Mouse (Mus musculus): ENCODE data around the gene Zc2hc1b. TPM values are rescaled to one million over a fixed set of nuclear protein-coding genes. Genes with fewer than 3 reads are reported as not detected.

Gene Zc2hc1b
- polyA plus RNA-seq (2016; fragmentation: Nextera tagmentation; extraction: Ambion mirVana) = not detected in 2 replicates

DNA sequence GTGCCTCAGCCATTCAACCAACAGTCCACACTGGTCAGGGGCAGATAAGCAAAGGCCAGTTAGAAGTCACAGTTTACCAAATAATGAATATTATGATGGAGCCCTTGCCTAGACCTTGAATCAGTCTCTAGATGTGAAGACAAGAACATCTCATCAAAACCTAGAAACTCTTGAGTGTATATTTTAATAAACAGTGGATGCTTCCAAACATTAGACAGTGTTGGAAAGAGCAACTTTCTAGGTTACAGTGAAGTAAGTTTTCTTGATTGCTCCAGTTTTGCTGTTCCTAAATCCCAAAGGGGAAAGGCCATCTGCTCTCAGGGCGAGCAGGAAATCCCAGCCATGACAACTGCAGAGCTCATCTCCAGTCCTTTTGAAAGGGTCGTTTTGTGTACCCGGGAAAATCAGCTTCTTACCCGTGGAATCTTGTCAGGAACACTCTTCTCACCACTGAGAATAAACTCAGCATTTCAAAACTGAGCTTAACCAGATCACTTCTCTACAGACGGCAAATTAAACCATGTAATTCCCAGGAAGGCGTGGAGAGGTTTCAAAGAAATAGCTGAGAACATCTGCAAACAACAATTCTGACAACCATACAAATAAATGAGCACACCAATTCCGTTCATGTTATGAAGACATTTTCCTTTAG is at the start of gene Zc2hc1b:
Gene Zc2hc1b (minus strand): TSS at position 51 of the 652 bp plus-strand sequence.
- 71% methylated on average over 7 of the region's 7 CpGs for WGBS

DNA sequence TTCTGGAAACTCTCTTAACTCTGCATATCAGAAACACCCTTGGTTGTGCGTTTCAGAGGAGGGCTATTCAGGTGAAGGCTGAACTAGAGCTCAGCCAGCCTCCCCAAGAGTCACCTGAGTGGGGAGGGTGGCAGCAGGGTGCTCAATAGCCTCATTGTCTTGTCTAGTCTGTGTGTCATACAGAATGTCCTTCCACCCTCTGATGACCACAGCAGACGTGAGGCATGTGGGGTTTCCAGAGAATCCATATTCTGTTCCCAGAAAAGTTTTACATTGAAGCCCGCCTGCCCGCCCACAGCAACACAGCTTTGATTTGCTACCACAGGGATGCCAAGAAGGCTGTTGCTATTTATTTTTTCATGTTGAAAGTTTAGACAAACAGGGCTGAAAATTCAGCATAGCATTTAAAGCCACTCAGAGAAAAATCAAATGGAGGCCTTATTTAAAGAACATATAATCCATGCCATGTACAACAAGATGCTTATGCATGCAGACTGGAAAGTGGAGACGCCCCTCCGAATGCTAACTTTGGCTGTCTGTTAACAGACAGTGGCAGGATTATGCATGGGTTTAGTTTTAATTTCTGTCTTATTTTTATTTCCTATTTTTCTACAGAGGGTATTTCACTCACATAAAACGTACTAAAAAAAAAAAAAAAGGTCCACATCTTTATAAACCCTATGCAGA is 47.7 kb upstream of the Zc2hc1b start:
- Histone ChIP-seq H3K4me3 (no peak overlapping the region), H3K9me3 (no peaks in the 10 kb centered on the region), H3K36me3 (replicated peaks) (peaks cover 25% of the 10 kb centered on the region), H3K4me1 (no peaks in the 10 kb centered on the region), H3K27ac (replicated peaks) (no peak overlapping the region), H3K27me3 (replicated peaks; ENCODE audit: low read depth, poor library complexity, severe bottlenecking) (no peaks in the 10 kb centered on the region)
- no peak for DNase-seq (ENCODE audit: low spot score)
- WGBS = 84% methylated on average over 7 of the region's 7 CpGs

More for the DNA sequence above, at the start of gene Zc2hc1b:
- Histone ChIP-seq H3K27ac (replicated peaks) (no peak within 1 kb of the TSS), H3K4me1 (peaks cover 1% of the 10 kb centered on the region), H3K27me3 (replicated peaks; ENCODE audit: low read depth, poor library complexity, severe bottlenecking) (no peaks in the 10 kb centered on the region), H3K36me3 (replicated peaks) (peaks cover 76% of the 10 kb centered on the region), H3K4me3 (no peak within 1 kb of the TSS), H3K9me3 (no peaks in the 10 kb centered on the region)
- DNase-seq (ENCODE audit: low spot score) = no peak

DNA sequence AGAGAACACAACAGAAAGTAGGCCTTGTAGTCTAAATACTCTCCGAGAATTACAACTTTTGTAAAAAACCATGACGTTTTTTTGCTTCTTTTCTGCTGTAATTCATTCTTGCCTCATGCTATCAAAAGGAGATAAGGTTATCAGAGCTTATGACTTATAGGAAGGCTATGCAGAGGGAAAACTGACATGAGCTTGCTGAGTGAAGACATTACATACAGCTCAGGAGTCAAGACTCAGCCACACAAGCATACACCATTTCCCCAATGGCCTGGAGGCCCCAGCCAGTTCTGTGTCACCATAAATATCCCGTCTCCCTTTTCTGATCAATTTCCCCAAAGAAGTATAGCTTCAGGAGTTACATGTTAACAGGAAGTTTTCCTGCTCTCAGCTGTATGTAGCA is 44.3 kb upstream of the Zc2hc1b start:
- Histone ChIP-seq H3K27ac (replicated peaks) (no peak overlapping the region), H3K36me3 (replicated peaks) (peaks cover 18% of the 10 kb centered on the region), H3K4me3 (no peak overlapping the region), H3K9me3 (no peaks in the 10 kb centered on the region), H3K27me3 (replicated peaks; ENCODE audit: low read depth, poor library complexity, severe bottlenecking) (no peaks in the 10 kb centered on the region), H3K4me1 (0 out of 2 replicates have a peak, but pooled peaks cover 4% of the 10 kb centered on the region)
- 91% methylated on average over 3 of the region's 3 CpGs for WGBS
- DNase-seq (ENCODE audit: low spot score) = no peak

DNA sequence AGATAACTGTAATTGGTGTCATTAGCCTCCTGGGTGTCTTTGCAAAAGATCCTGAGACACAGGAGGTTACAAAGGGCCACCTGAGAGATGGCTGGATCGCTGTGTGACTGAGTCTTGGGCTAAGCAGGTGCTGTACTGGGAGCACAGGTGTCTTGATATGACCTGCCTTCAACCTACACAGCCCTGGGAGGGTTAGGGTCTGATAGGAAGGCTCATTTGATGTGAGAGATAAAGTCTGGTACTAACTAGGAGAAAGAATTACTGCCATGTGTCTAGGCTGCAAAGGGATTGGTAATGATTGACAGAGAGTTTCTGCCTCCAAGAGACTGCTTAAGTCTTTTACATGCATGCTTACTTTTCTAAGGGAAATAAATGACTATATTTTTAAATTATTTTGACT is 42.2 kb upstream of the Zc2hc1b start:
- no peak for DNase-seq (ENCODE audit: low spot score)
- Histone ChIP-seq H3K9me3 (no peaks in the 10 kb centered on the region), H3K4me3 (no peak overlapping the region), H3K27ac (replicated peaks) (no peak overlapping the region), H3K27me3 (replicated peaks; ENCODE audit: low read depth, poor library complexity, severe bottlenecking) (no peaks in the 10 kb centered on the region), H3K4me1 (0 out of 2 replicates have a peak, but pooled peaks cover 4% of the 10 kb centered on the region), H3K36me3 (replicated peaks) (peaks cover 18% of the 10 kb centered on the region)
- WGBS = 60% methylated on average over 1 of the region's 1 CpGs

DNA sequence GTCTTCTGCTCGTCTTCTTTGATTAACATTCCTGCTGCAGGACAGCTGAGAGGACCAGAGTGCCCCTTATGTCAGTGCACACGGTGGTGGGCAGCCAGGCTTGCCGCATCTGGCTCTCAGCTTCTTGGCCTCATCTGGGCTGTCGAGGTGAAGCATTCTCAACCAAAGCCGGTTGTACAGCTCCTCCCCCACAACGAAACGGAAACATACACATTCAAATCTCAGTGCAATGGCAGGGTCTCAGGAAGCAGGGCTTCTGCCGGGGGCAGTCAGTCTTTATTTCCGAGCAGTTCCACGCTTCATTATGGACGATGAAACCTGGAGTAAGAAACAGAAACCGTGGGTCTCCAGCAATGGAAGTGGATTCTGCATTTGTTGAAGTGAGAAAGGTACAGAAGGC is 36.1 kb upstream of the Zc2hc1b start:
- no peaks in the 10 kb centered on the region for H3K27me3 ChIP-seq (replicated peaks; ENCODE audit: low read depth, poor library complexity, severe bottlenecking)
- DNase-seq (ENCODE audit: low spot score) = no peak
- H3K36me3 ChIP-seq (replicated peaks) = peaks cover 8% of the 10 kb centered on the region; the same call in 1 of the 2 replicates
- H3K9me3 ChIP-seq = no peaks in the 10 kb centered on the region
- peaks cover 15% of the 10 kb centered on the region; the same call in 1 of the 2 replicates for H3K4me1 ChIP-seq
- 83% methylated on average over 12 of the region's 12 CpGs for WGBS
- no peak overlapping the region for H3K4me3 ChIP-seq
- H3K27ac ChIP-seq (replicated peaks) = no peak overlapping the region

DNA sequence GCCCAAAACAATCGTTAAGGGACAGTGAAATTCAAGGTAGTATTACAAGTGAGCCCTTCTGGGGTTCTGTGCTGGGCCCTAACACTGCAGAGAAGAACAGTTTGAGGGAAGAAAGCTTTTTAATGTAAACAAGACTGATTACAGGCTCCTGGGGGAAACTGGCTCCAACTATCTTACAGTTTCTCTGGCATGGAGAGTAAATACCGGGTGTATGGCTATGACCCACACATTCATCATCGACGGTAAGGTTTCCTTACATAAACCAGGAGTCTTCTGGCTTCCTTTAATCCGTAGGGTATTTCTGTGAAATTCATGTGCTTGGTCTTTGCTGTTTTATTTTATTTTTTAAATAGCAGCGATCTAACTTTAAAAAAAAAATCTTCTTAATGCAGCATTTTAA is 35.0 kb upstream of the Zc2hc1b start:
- Histone ChIP-seq H3K9me3 (no peaks in the 10 kb centered on the region), H3K36me3 (replicated peaks) (peaks cover 8% of the 10 kb centered on the region; the same call in 1 of the 2 replicates), H3K4me1 (peaks cover 15% of the 10 kb centered on the region; the same call in 1 of the 2 replicates), H3K27me3 (replicated peaks; ENCODE audit: low read depth, poor library complexity, severe bottlenecking) (no peaks in the 10 kb centered on the region), H3K27ac (replicated peaks) (no peak overlapping the region), H3K4me3 (no peak overlapping the region)
- WGBS = 81% methylated on average over 6 of the region's 6 CpGs
- no peak for DNase-seq (ENCODE audit: low spot score)

DNA sequence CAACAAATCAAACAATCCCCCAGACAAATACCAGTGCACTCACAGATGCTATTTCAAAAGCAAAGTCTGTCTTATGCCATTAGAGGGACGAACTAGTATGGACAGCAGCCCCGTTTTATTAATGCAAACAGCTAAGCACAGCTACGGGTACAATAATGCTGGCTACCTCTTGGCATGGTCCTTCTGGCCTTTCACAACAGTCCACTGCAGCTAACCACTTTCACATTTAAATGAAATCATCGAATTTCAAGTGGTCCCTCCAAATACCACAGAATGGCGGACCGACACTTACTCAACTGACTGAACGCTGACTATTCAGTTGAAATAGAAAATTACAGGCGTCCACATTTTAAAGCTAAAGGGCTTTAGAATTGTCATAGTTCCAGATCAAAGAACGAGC is 34.5 kb upstream of the Zc2hc1b start:
- peaks cover 12% of the 10 kb centered on the region; the same call in 1 of the 2 replicates for H3K4me1 ChIP-seq
- peaks cover 8% of the 10 kb centered on the region; the same call in 1 of the 2 replicates for H3K36me3 ChIP-seq (replicated peaks)
- H3K27ac ChIP-seq (replicated peaks) = no peak overlapping the region
- no peak for DNase-seq (ENCODE audit: low spot score)
- WGBS = 79% methylated on average over 9 of the region's 9 CpGs
- H3K4me3 ChIP-seq = no peak overlapping the region
- no peaks in the 10 kb centered on the region for H3K27me3 ChIP-seq (replicated peaks; ENCODE audit: low read depth, poor library complexity, severe bottlenecking)
- no peaks in the 10 kb centered on the region for H3K9me3 ChIP-seq

DNA sequence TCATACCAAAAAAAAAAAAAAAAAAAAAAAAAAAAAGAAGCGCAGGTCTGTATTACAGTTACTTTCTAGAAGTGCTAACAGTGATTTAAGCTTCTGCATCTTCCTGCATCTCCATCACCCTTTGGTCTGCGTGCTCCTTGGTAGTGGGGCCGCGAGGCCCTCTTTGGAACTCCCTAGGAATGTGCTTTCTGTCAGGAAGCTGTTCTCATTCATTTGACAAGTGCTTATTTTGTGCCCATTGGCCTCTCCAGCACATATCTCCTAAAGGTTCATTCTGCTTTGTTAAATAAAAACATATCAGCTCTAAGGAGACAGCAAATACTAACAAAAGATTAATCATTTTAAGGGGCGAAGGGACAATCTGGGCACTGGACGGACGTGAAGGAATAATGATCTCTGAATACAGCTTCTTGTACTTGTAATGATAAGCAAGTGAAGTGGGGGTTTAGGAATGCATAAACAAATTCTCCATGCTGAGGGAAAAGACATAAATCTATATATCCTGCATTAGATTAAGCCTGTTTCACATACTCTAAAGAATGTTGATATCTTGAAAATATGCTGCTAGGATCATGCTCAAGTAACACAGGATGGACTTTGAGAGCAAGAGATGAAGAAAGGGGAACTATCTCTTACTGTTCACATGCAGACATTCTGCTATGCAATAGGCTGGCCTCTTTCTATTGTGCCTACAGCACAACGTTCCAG is 32.3 kb upstream of the Zc2hc1b start:
- no peak for DNase-seq (ENCODE audit: low spot score)
- Histone ChIP-seq H3K27ac (replicated peaks) (peak overlapping the region; percentile 25; the same call in 1 of the 2 replicates), H3K27me3 (replicated peaks; ENCODE audit: low read depth, poor library complexity, severe bottlenecking) (no peaks in the 10 kb centered on the region), H3K4me1 (peaks cover 12% of the 10 kb centered on the region; the same call in 1 of the 2 replicates), H3K36me3 (replicated peaks) (peaks cover 8% of the 10 kb centered on the region; the same call in 1 of the 2 replicates), H3K9me3 (no peaks in the 10 kb centered on the region), H3K4me3 (no peak overlapping the region)
- 72% methylated on average over 8 of the region's 8 CpGs for WGBS

DNA sequence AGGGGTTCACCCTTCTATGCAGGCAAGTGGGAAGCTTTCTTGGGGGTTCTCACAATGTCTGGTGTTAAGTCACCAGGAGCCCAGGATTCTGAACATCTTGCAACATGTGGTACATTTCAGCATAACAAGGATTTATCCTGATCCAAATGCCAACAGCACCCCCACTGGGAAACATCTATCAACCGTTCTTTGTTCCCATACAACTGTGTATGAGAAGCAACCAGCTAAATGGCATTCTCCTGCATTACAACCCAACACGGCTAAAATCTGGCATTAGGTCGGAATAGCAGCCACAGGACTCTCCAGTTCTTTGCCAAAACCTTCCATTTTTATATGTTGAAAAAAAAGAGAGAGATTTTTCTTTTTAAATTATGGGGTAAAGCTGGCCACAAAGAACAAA is 31.7 kb upstream of the Zc2hc1b start:
- peaks cover 8% of the 10 kb centered on the region; the same call in 1 of the 2 replicates for H3K36me3 ChIP-seq (replicated peaks)
- no peaks in the 10 kb centered on the region for H3K9me3 ChIP-seq
- no peak overlapping the region for H3K27ac ChIP-seq (replicated peaks)
- peaks cover 12% of the 10 kb centered on the region; the same call in 1 of the 2 replicates for H3K4me1 ChIP-seq
- WGBS = 74% methylated on average over 3 of the region's 3 CpGs
- no peak for DNase-seq (ENCODE audit: low spot score)
- no peak overlapping the region for H3K4me3 ChIP-seq
- H3K27me3 ChIP-seq (replicated peaks; ENCODE audit: low read depth, poor library complexity, severe bottlenecking) = no peaks in the 10 kb centered on the region

DNA sequence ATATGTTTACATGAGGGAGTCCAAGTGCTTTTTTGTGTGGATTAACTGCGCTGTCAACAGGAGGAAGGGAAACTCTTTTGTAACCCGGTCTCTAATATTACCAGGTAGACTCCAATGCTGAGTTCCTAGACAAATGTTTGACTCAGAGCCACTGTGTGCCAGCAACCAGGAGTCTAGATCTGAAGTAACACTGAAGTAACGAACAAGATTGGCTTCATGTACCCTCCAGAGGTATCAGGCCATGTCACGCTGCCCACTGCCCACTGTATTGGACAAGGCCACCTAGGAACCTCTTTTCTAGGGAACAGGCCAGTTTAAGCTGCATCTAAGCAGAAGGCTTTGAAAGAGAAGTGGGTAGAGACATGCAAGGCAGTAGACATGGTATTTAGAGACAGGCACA is 31.2 kb upstream of the Zc2hc1b start:
- H3K4me1 ChIP-seq = peaks cover 12% of the 10 kb centered on the region; the same call in 1 of the 2 replicates
- peaks cover 4% of the 10 kb centered on the region; the same call in 1 of the 2 replicates for H3K36me3 ChIP-seq (replicated peaks)
- DNase-seq (ENCODE audit: low spot score) = no peak
- H3K27ac ChIP-seq (replicated peaks) = no peak overlapping the region
- no peaks in the 10 kb centered on the region for H3K27me3 ChIP-seq (replicated peaks; ENCODE audit: low read depth, poor library complexity, severe bottlenecking)
- WGBS = 94% methylated on average over 4 of the region's 4 CpGs
- no peaks in the 10 kb centered on the region for H3K9me3 ChIP-seq
- H3K4me3 ChIP-seq = no peak overlapping the region

DNA sequence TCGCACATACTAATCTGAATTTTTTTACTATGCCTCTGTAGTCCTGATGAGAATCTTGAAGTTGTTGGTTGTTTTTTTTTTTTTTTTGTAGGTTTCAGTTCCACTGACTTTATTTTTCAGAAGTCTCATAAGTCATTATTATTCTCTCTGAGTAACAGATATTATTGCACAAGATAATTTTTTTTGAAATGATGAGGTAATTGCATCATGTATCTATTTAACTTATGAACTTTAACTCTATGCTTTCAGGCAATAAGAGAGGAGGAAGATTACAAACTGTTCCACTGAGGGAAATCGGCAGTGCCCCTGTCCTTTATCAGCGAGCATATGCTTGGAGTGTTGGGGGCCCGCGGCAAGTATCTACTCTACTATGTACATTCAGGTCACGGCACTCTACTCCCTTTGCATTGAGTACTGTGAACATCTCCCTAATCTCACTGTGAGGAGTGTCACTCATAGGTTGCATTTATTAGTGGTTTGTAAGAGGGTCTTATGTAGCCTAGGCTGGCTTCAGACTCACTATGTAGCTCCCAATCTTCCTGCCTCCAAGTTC is 24.0 kb upstream of the Zc2hc1b start:
- H3K4me3 ChIP-seq = no peak overlapping the region
- no peak for DNase-seq (ENCODE audit: low spot score)
- H3K4me1 ChIP-seq = no peaks in the 10 kb centered on the region
- WGBS = 94% methylated on average over 6 of the region's 6 CpGs
- H3K27me3 ChIP-seq (replicated peaks; ENCODE audit: low read depth, poor library complexity, severe bottlenecking) = no peaks in the 10 kb centered on the region
- H3K9me3 ChIP-seq = no peaks in the 10 kb centered on the region
- no peak overlapping the region for H3K27ac ChIP-seq (replicated peaks)
- H3K36me3 ChIP-seq (replicated peaks) = no peaks in the 10 kb centered on the region

DNA sequence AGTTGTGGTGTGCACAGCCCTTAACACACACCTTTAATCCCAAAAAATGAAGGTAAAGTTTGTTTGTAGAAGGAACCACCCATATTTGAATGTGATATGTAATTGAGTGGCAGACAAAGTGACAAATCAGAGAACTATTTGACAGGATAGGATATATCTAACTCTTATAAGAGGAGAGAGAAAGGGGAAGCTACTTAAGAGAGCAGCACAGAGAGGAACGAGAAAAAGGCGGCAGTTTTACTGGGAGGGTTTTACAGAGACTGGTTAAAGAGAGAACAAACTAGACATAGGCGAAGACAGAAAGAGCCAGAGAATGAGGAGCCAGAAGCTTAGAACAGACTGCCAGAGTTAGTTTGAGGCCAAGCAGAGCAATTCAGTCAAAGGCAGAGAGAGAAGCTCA is 23.0 kb upstream of the Zc2hc1b start:
- Histone ChIP-seq H3K4me1 (no peaks in the 10 kb centered on the region), H3K4me3 (no peak overlapping the region), H3K27me3 (replicated peaks; ENCODE audit: low read depth, poor library complexity, severe bottlenecking) (no peaks in the 10 kb centered on the region), H3K27ac (replicated peaks) (no peak overlapping the region), H3K9me3 (no peaks in the 10 kb centered on the region), H3K36me3 (replicated peaks) (no peaks in the 10 kb centered on the region)
- 89% methylated on average over 3 of the region's 3 CpGs for WGBS
- no peak for DNase-seq (ENCODE audit: low spot score)

Measured in embryonic facial prominence, embryonic 10.5 days (tissue).